Mouse (Mus musculus) bone marrow macrophage, adult 2 months (primary cell): ENCODE measurements at regions not wholly inside any gene's neighbourhood (a gene's known extent, or its start where the extent isn't known, plus 50 kb on each side); places are given as distances from the start of the nearest gene placed in this dataset.

ENCODE experiments used
- CTCF ChIP-seq: IDR thresholded peaks from 2 replicates; pipeline ENCODE4 v1.5.1; 2012; ENCODE audit warnings: low read depth, mild to moderate bottlenecking, low read length, moderate library complexity
- POLR2A ChIP-seq: IDR thresholded peaks from 2 replicates; pipeline ENCODE4 v1.6.1; 2012; ENCODE audit warnings: mild to moderate bottlenecking, low read depth, low read length, borderline replicate concordance

DNA sequence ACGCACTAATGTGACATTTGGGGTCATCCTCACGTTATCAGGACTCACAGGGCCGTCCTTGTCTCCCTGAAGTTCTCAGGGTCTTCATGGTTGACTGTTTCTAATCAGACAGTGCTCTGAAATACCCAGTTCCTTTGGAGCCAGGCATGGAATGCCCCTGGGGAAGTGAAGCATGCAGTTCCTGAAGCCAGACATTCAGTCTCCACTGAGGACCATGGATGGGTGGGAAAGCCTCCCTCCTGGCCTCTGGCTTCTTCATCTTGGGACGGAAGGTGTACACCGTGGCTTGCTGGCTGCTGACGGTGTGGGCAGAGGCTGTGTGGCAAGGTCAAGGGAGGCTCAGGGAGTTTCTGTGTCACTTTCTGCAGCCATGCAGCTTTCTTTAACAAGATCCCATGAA is 184.2 kb upstream of the Gm5148 start:
- TF ChIP-seq POLR2A, result no peak
- no peak for TF ChIP-seq CTCF
